Mouse (Mus musculus) forelimb bud, embryonic 11.5 days (tissue): ENCODE results near the gene Myrip.
"Not testable (repeated sequence)": the region's sequence is repeated elsewhere in the genome, so short reads cannot be mapped to it uniquely, and the experiment has no call there.

ENCODE experiments used
- DNase-seq: peaks from one replicate; pipeline ENCODE4 v3.0.0-alpha.2; 2012; ENCODE audit warnings: low read depth, low spot score

The Myrip gene

DNA sequence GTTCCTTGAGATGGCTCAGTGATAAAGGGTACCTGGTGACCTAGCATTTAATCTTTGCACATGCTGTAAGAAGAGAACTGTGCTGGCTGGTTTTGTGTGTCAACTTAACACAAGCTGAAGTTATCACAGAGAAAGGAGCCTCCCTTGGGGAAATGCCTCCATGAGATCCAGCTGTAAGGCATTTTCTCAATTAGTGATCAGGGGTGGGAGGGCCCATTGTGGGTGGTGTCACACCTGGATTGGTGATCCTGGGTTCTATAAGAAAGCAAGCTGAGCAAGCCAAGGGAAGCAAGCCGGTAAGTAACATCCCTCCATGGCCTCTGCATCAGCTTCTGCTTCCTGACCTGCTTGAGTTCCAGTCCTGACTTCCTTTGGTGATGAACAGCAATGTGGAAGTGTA is at the start of gene Myrip:
Myrip (plus strand) TSS at position 301 of the 400 bp plus-strand sequence.
- not testable (repeated sequence) for DNase-seq

DNA sequence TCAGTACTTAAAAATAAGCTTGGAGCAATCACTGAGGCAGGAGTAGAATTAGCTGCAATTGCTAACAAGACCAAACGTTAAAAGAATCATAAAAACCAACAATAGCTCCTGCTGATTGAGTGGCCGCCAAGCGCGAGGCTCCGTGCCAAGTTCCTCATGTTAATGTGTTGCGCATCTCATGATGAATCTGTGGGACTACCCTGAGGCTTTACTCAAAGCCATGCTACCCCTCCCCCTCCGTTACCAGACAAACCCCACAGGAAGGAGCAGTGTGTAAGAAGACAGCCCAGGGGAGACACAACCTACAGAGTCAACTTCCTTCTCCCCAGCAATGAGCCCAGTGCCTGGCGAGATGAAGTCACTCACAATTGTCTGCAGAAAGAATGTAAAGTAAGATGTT is 41.5 kb upstream of the Myrip start:
- DNase-seq = no peak

DNA sequence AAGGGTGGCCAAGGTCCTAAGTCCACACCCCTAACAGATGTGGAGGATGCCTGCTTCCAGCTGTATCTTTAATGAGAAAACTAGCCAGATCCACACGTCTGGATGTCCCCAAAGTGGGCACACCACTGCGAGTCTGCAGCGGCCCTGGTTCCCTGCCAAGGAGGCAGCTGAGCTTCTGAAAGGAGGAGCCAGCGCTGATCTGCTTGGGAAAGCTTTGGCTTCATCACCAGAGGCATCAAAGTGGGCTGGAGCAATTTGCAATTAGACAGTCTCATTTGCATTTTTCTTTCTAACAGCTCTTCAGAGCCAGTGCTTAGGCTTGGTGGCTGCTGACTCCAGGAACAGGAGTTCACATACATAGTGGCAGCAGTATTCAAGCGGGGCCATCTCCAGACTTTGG is 37.3 kb upstream of the Myrip start:
- no peak for DNase-seq

DNA sequence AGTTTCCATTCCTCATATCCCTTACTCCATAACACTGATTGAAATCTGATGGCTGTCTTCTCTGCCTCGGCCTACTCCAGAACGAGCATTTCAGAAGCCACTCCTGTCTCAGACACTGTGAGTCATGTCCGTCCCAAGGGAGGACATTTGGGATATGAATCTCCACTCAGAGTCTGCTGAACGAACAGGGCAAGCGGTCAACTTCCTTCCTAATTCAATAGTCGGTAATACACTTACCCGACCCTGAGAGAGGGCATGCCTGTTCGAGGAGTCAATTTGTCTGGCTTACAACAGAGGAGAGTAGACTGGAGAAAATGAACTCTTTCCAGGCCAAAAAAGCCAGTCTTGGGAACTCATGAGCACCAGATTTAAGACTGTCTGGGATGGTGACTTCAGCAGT is 28.2 kb upstream of the Myrip start:
- DNase-seq = no peak

DNA sequence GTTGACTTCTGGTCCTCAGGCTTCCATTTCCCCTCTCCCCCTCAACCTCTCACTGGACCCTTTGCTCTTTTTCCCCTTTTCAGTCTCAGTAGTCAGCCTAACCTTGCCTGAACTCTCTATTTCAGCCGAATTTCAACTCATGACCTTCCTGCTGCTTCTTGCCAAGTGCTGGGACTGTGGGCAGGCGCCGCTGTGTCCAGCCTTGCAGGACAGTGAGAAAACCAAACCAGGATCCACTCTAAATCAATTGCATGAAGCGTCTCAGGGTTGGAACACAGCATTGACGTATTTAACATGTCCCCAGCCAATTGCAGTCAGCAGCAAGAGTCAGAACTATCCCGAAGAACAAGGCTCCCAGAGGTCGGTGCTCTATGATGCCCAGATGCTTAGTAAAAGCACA is 26.1 kb upstream of the Myrip start:
- DNase-seq = no peak

DNA sequence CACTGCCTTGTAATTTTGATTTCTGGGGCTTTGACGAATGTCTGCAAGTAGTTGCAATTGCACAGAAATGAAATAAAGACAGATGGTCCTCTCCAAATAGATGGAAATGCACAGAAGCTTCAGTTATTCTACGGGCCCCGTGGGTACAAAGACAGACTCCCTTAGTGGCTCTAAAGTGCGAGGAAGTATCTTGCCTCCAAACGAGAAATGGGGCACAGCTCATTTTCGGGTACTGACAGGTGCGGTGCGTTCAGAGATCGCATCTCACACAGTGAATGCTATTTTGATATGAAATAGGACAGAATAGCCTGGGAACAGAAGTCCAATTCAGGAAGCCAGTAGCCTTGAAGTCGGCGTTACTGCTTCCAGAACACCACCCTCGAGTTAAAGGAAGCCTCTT is 20.2 kb upstream of the Myrip start:
- no peak for DNase-seq

GRCm38 (mm10) chr9:120282461-120283047 is 18.8 kb upstream of the Myrip start:
- no peak for DNase-seq

- no peak for DNase-seq
Measured at GRCm38 (mm10) chr9:120283556-120283955, 17.8 kb upstream of the Myrip start.

DNA sequence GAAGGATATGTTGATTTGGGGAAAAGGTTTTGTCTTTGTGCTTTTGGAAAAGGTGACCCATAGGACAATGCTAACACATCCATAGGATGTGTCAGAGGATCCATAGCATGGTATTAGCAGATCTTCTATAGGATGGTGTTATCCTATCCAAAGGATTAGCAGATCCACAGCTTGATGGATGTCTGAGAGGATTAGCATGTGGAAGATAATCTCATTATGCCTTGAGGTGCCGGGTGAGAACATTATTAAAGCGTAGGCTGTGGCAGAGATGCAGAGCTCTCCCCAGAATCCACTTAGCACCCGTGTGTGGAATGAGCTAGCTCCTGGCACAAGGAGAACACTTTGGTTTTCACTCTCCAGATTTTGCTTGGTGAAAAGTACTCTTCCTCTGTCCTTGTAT is 13.3 kb upstream of the Myrip start:
- DNase-seq = no peak

- no peak for DNase-seq
Measured at GRCm38 (mm10) chr9:120290375-120290774, 10.9 kb upstream of the Myrip start.

GRCm38 (mm10) chr9:120292488-120292887 is 8.8 kb upstream of the Myrip start:
- no peak for DNase-seq

DNA sequence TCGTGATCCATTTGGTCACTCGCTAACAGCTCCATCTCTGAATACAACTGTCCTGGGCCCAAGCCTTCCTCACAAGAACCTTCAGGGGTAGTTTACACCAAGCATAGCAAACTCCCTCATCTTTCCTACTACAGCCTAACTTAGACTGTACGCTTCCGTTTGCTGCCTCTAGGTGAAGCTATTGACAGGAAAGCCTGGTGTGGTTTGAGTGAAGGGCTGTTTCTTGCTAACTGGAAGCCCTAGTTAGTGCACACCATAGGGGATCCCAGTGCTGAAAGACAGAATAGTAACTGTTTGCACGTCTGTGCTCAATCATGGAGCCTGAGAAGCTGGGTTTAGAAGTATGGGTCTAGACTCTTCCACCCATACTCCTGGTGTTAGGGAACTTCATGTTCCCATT is 5.8 kb upstream of the Myrip start:
- DNase-seq = no peak

GRCm38 (mm10) chr9:120296938-120297337 is 4.4 kb upstream of the Myrip start:
- DNase-seq = no peak

DNA sequence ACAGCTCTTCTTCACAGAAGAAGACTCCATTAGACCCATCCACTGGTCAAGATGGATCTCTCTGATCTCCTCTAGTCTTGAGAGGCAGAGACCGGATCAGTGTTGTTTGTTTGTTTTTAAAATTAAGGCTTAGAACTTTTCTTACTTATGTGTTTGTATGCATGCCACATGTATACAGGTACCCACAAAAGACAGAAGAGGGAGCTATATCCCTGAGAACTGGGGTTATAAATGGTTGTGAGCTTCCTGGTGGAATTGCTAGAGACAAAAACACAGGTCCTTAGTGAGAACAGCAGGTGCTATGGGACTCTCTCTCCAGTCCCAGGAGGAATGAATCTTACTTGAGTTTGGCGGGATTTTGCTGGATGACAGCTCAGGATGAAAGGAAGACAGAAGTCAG is 1.9 kb upstream of the Myrip start:
- DNase-seq = no peak

- DNase-seq = no peak
Measured at GRCm38 (mm10) chr9:120302980-120303452, 1.7 kb downstream of the Myrip start.

DNA sequence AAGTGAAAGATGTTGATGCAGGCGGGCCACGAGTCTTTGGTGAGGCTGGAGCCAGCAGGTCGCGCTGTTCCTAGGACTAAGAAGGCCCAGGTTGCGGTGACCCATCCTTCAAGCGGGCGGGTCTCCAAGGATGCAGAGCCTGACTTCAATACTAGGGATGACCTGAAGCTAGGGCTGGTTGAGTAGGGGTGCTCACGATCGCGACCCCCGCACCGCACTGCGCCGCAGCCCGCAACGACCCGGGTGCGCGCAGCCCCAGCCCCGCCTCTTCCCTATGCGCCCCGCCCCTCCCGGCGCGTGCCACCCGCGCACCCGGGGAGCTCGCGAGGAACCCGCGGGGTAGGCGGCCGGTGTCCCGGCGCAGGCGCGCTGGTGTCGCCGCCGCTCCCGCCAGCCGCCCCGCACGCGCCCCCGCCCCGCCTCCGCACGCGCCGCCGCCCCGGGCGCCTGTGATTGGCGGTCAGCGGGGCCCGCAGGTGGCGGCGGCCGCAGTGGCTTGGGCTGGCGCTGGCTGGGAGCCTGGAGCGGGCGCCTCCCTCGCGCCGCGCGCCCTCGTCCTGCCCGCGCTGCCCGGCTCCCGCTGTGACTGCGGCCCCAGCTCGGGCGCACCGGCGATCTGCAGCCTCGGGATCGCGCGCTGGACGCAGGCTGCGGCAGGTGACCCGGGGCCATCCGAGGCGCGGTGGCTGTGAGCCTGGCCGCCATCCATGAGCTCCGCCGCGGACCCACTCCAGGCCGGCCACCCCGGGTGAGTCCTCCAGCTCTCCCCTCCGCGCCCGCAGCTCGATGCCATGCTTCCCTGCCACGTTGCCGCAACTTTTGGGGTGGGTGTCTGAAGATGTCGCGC is 2.4 kb downstream of the Myrip start:
- DNase-seq = no peak

DNA sequence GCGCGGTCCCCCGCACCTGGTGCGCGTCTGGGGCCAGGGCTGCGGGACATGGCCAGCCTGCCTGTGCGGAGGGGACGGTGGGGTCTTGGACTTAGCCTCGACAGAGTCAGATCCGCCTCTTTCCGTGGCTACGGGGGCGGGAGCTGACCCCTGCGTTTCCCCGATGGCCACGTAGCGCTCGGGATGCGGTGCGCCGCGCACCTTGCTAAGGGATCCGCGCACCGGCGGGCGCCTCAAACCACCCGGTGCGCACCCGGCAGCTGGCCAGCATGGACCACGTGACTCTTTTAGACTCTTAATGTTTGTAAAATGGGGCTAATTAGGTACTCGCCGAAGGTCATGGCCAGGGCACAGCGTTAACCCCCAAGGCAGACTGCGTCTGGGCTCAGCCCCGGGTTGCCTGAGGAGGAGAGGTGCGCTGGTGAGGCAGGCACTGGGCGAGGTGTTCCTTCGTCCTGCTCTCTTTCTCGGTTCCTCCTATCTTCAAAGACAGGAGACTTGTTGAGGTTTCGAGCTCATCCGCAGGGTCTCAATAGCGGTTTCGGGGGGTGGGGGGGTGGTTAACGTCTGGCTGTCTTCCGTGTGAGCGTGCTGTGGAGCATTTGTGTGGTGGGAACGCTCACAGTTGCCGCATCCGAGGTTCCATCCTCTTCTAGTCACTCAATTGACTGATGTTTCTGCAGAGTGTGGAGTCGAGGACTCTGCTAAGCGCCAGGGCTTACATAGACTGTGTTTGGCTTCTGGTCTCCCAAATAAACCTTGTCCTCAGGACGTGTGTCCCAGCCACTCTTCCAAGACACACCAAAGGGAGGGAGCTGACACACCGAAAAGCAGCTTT is 3.2 kb downstream of the Myrip start:
- DNase-seq = no peak

- DNase-seq = no peak
Measured at GRCm38 (mm10) chr9:120315171-120315570, 13.9 kb downstream of the Myrip start.

GRCm38 (mm10) chr9:120319099-120319498 is 17.8 kb downstream of the Myrip start:
- DNase-seq = no peak

GRCm38 (mm10) chr9:120320573-120320972 is 19.3 kb downstream of the Myrip start:
- DNase-seq = no peak

DNA sequence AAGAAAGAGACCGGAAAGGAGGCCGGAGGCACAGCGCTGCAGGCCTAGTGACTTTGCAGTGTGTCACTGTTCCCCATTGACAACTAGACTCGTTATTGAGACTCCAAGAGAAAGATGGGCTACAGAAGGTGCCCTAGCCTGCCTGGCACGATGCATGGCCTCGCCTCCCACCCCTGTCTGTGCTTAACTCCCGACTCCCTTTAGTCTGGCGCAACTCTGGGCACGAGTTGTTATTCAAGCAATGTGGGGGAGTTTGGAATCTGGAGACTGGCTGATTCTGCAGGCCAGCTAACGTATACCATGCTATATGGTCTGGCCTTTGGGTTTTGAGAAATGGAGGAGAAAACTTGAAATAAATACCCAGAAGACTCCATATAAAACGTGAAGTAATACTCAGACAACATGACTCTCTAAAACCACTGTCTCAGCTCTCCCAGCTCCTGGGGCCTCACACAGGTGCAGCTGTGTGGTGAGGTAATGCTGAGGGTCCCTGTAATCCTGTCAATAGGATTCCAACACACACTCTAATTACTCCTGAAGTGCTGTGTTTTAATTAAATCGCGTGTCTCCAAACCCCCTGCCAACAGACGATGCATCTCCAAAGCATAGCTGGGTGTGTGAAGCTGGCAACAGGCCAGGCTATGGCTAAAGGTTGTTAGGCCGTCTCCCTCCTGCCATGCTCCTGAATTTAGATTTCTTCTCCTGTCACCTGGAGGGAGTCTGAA is 21.6 kb downstream of the Myrip start:
- no peak for DNase-seq

- not testable (repeated sequence) for DNase-seq
Measured at GRCm38 (mm10) chr9:120331048-120331447, 29.7 kb downstream of the Myrip start.
